Mouse (Mus musculus): ENCODE measurements at regions not wholly inside any gene's neighbourhood (a gene's known extent, or its start where the extent isn't known, plus 50 kb on each side); places are given as distances from the start of the nearest gene placed in this dataset.
A peak's percentile ranks its signal among the peaks of the same experiment; 100 is the strongest.

- WGBS: 79% methylated on average over 7 of the region's 8 CpGs
- DNase-seq (ENCODE audit: low spot score) (no peak), ATAC-seq (replicated peaks; ENCODE audit: low FRiP score, low TSS enrichment, low read depth) (no peak)
- H3K4me3 ChIP-seq (ENCODE audit: low read depth, low read length): no peak overlapping the region
- H3K4me2 ChIP-seq (ENCODE audit: low read length): no peak overlapping the region
- H3K9me3 ChIP-seq (ENCODE audit: control insufficient read depth, low read length): no peaks in the 10 kb centered on the region
- no peak overlapping the region for H3K9ac ChIP-seq (ENCODE audit: low read length)
- H3K36me3 ChIP-seq (ENCODE audit: control insufficient read depth, insufficient read depth, low read length): no peaks in the 10 kb centered on the region
- H3K4me1 ChIP-seq (replicated peaks; ENCODE audit: control insufficient read depth, insufficient read depth, low read length): no peaks in the 10 kb centered on the region
- H3K27ac ChIP-seq (ENCODE audit: low read depth): no peak overlapping the region
- H3K27me3 ChIP-seq (replicated peaks; ENCODE audit: control insufficient read depth, insufficient read depth, low read length): no peaks in the 10 kb centered on the region
Observed at GRCm38 (mm10) chr3:78846617-78847318, 439.5 kb downstream of the Rapgef2 start.

DNA sequence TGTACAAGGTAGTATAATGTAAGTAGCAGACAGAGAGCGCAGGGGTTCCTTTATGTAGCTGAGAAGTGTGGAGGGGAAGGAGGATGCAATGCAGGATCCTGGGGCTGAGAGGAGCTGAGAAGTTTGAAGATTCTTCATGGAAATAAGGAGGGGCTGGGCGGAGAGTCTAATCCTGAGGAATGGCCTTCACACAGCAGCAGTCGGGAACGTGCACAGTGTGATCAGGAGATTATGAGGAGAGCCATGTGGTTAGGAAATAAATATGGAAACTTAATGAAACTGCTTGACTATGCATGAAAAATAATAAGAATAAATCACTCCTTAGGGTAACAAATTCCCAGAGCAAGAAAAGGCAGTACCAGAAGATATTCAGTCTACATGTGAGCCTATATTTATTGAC is 445.1 kb downstream of the Rapgef2 start:
- no peak overlapping the region for H3K4me2 ChIP-seq (ENCODE audit: low read length)
- no peaks in the 10 kb centered on the region for H3K27me3 ChIP-seq (replicated peaks; ENCODE audit: control insufficient read depth, insufficient read depth, low read length)
- H3K27ac ChIP-seq (ENCODE audit: low read depth): no peak overlapping the region
- H3K9me3 ChIP-seq (ENCODE audit: control insufficient read depth, low read length): no peaks in the 10 kb centered on the region
- WGBS: 70% methylated on average over 4 of the region's 4 CpGs
- ATAC-seq (replicated peaks; ENCODE audit: low FRiP score, low TSS enrichment, low read depth): no peak
- no peaks in the 10 kb centered on the region for H3K4me1 ChIP-seq (replicated peaks; ENCODE audit: control insufficient read depth, insufficient read depth, low read length)
- H3K4me3 ChIP-seq (ENCODE audit: low read depth, low read length): no peak overlapping the region
- H3K36me3 ChIP-seq (ENCODE audit: control insufficient read depth, insufficient read depth, low read length): no peaks in the 10 kb centered on the region
- no peak for DNase-seq (ENCODE audit: low spot score)
- no peak overlapping the region for H3K9ac ChIP-seq (ENCODE audit: low read length)

DNA sequence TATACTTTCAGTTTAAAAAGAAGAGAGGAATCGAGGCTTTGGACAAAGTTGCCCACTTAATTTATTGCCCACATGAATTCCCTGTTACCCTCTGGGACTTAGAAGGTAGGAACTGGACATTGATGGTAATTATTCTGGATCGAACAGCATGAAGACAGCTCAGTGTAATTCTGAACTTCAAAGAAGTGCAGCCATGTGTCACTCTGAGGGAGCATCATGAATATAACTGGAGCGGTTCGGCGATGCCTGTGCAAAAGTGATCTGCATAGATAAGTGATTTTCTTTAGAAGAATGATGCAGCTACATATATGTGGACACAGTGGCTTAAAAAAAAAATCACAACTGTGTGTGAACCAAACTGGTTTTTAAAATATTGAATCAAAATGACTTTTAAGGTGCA is 449.5 kb downstream of the Rapgef2 start:
- no peak for ATAC-seq (replicated peaks; ENCODE audit: low FRiP score, low TSS enrichment, low read depth)

DNA sequence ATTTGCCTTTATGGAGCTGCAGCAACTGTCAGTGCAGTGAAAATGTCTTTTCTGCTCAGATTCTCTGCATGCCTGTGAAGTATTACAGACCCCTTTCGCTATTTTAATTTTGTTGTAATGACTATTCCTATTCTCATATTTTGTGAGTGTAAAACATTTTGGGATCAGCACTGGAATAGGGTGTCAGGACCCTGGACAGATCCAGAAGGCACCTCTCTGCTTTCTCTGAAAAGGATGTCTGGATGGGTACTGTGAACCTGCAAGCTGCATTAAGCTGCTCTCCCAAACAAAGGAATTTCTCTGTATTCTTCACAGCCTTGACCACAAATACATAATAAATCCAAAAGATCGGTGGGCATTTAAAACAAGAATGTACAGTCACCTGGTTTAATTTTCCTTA is 460.8 kb downstream of the Rapgef2 start:
- Histone ChIP-seq H3K9ac (ENCODE audit: low read length) (no peak overlapping the region), H3K36me3 (ENCODE audit: control insufficient read depth, insufficient read depth, low read length) (no peaks in the 10 kb centered on the region), H3K4me1 (replicated peaks; ENCODE audit: control insufficient read depth, insufficient read depth, low read length) (no peaks in the 10 kb centered on the region), H3K9me3 (ENCODE audit: control insufficient read depth, low read length) (no peaks in the 10 kb centered on the region), H3K4me2 (ENCODE audit: low read length) (no peak overlapping the region), H3K27me3 (replicated peaks; ENCODE audit: control insufficient read depth, insufficient read depth, low read length) (no peaks in the 10 kb centered on the region), H3K27ac (ENCODE audit: low read depth) (no peak overlapping the region), H3K4me3 (ENCODE audit: low read depth, low read length) (no peak overlapping the region)
- peak; percentile 62 for DNase-seq (ENCODE audit: low spot score)
- WGBS: 54% methylated on average over 2 of the region's 2 CpGs
- ATAC-seq (replicated peaks; ENCODE audit: low FRiP score, low TSS enrichment, low read depth): no peak

More for the DNA sequence above, 449.5 kb downstream of the Rapgef2 start:
- Histone ChIP-seq H3K4me2 (ENCODE audit: low read length) (no peak overlapping the region), H3K9me3 (ENCODE audit: control insufficient read depth, low read length) (no peaks in the 10 kb centered on the region), H3K36me3 (ENCODE audit: control insufficient read depth, insufficient read depth, low read length) (no peaks in the 10 kb centered on the region), H3K4me1 (replicated peaks; ENCODE audit: control insufficient read depth, insufficient read depth, low read length) (no peaks in the 10 kb centered on the region), H3K4me3 (ENCODE audit: low read depth, low read length) (no peak overlapping the region), H3K9ac (ENCODE audit: low read length) (no peak overlapping the region), H3K27me3 (replicated peaks; ENCODE audit: control insufficient read depth, insufficient read depth, low read length) (no peaks in the 10 kb centered on the region), H3K27ac (ENCODE audit: low read depth) (no peak overlapping the region)
- WGBS: 87% methylated on average over 5 of the region's 5 CpGs
- no peak for DNase-seq (ENCODE audit: low spot score)

DNA sequence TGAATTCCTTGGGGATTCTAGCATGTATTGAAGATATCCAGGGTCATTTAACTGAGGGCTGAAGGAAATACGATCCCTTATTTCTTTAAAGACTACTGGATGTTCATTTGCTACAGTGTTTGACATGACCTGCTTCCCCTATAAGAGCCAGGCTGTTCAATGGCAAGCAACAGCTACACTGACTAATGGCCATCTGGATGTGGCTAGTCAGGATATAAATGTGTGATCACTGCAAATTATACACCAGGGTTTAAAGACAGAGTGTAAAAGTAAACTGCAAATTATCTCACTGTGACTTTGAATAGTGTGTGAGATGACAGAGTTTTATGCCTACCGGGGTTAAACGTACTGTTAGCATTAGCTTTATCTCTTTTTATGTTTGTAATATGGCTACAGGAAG is 473.9 kb downstream of the Rapgef2 start:
- Histone ChIP-seq H3K27ac (ENCODE audit: low read depth) (no peak overlapping the region), H3K9ac (ENCODE audit: low read length) (no peak overlapping the region), H3K4me3 (ENCODE audit: low read depth, low read length) (no peak overlapping the region), H3K27me3 (replicated peaks; ENCODE audit: control insufficient read depth, insufficient read depth, low read length) (no peaks in the 10 kb centered on the region), H3K4me1 (replicated peaks; ENCODE audit: control insufficient read depth, insufficient read depth, low read length) (no peaks in the 10 kb centered on the region), H3K36me3 (ENCODE audit: control insufficient read depth, insufficient read depth, low read length) (no peaks in the 10 kb centered on the region), H3K4me2 (ENCODE audit: low read length) (no peak overlapping the region), H3K9me3 (ENCODE audit: control insufficient read depth, low read length) (no peaks in the 10 kb centered on the region)
- ATAC-seq (replicated peaks; ENCODE audit: low FRiP score, low TSS enrichment, low read depth) (no peak), DNase-seq (ENCODE audit: low spot score) (no peak)
- 80% methylated on average over 3 of the region's 3 CpGs for WGBS

DNA sequence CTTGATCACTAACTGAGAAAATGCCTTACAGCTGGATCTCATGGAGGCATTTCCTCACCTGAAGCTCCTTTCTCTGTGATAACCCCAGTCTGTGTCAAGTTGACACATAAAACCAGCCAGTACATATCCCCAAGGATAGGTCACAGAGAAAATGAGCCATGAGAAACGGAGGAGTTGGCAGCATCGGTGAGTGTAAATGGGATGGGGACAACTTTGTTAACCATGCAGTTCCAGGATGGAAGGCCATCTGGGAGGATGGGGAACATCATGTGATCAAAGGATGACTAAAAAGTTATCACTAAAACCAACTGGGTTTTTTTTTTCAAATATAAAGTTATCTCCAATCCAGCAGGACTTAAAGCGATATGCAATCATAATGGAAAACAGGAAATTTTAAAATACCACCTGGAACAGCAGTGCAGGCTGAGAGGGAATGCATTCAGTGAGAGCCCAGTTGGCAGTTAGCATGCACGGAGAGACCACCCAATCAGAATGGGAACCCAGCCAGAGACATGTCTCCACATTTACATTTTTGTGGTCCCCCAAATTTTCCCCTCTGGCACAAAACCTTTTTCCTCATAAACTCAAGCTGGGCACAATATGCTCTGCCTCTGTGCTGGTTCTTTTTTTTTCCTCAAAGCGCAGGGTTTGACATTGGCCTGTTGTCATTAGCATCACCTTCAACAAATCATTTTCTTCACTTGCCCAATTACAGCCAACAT is 475.7 kb downstream of the Rapgef2 start:
- no peaks in the 10 kb centered on the region for H3K27me3 ChIP-seq (replicated peaks; ENCODE audit: control insufficient read depth, insufficient read depth, low read length)
- H3K27ac ChIP-seq (ENCODE audit: low read depth): no peak overlapping the region
- ATAC-seq (replicated peaks; ENCODE audit: low FRiP score, low TSS enrichment, low read depth) (no peak), DNase-seq (ENCODE audit: low spot score) (no peak)
- H3K9ac ChIP-seq (ENCODE audit: low read length): no peak overlapping the region
- no peaks in the 10 kb centered on the region for H3K9me3 ChIP-seq (ENCODE audit: control insufficient read depth, low read length)
- WGBS: 81% methylated on average over 5 of the region's 5 CpGs
- no peaks in the 10 kb centered on the region for H3K4me1 ChIP-seq (replicated peaks; ENCODE audit: control insufficient read depth, insufficient read depth, low read length)
- no peak overlapping the region for H3K4me2 ChIP-seq (ENCODE audit: low read length)
- no peaks in the 10 kb centered on the region for H3K36me3 ChIP-seq (ENCODE audit: control insufficient read depth, insufficient read depth, low read length)
- H3K4me3 ChIP-seq (ENCODE audit: low read depth, low read length): no peak overlapping the region

GRCm38 (mm10) chr3:78803176-78803575 is 483.1 kb downstream of the Rapgef2 start:
- Histone ChIP-seq H3K9me3 (ENCODE audit: control insufficient read depth, low read length) (no peaks in the 10 kb centered on the region), H3K36me3 (ENCODE audit: control insufficient read depth, insufficient read depth, low read length) (no peaks in the 10 kb centered on the region), H3K4me3 (ENCODE audit: low read depth, low read length) (no peak overlapping the region), H3K9ac (ENCODE audit: low read length) (no peak overlapping the region), H3K4me1 (replicated peaks; ENCODE audit: control insufficient read depth, insufficient read depth, low read length) (no peaks in the 10 kb centered on the region), H3K27ac (ENCODE audit: low read depth) (no peak overlapping the region), H3K4me2 (ENCODE audit: low read length) (no peak overlapping the region), H3K27me3 (replicated peaks; ENCODE audit: control insufficient read depth, insufficient read depth, low read length) (no peaks in the 10 kb centered on the region)
- no peak for DNase-seq (ENCODE audit: low spot score)
- 84% methylated on average over 2 of the region's 2 CpGs for WGBS
- ATAC-seq (replicated peaks; ENCODE audit: low FRiP score, low TSS enrichment, low read depth): no peak

- Histone ChIP-seq H3K36me3 (ENCODE audit: control insufficient read depth, insufficient read depth, low read length) (no peaks in the 10 kb centered on the region), H3K4me3 (ENCODE audit: low read depth, low read length) (no peak overlapping the region), H3K9ac (ENCODE audit: low read length) (no peak overlapping the region), H3K4me2 (ENCODE audit: low read length) (no peak overlapping the region), H3K27ac (ENCODE audit: low read depth) (no peak overlapping the region), H3K27me3 (replicated peaks; ENCODE audit: control insufficient read depth, insufficient read depth, low read length) (no peaks in the 10 kb centered on the region), H3K4me1 (replicated peaks; ENCODE audit: control insufficient read depth, insufficient read depth, low read length) (no peaks in the 10 kb centered on the region), H3K9me3 (ENCODE audit: control insufficient read depth, low read length) (no peaks in the 10 kb centered on the region)
- ATAC-seq (replicated peaks; ENCODE audit: low FRiP score, low TSS enrichment, low read depth): no peak
- 92% methylated on average over 4 of the region's 4 CpGs for WGBS
- no peak for DNase-seq (ENCODE audit: low spot score)
Observed at GRCm38 (mm10) chr3:78795951-78796455, 490.3 kb downstream of the Rapgef2 start.

Measured in intestine, embryonic 14.5 days (tissue).